Mouse (Mus musculus) forebrain, embryonic 14.5 days (tissue): ENCODE data around the gene Arhgef11. TPM values are rescaled to one million over a fixed set of nuclear protein-coding genes. Genes with fewer than 3 reads are reported as not detected.

ENCODE experiments used
- microRNA-seq: library from miRNA; unstranded; fragments of <30 nt; microRNA quantifications from one replicate; pipeline ENCODE4, GENCODE M21; 2016
- polyA plus RNA-seq: library from polyadenylated mRNA; unstranded; fragments of >200 nt; fragmentation: Nextera tagmentation; extraction: Ambion mirVana; gene quantifications from 2 replicates; pipeline ENCODE4 v1.2.1, GENCODE M21; 2014

Arhgef11 gene
- polyA plus RNA-seq, 1 experiment from 2014 or later: 16.9 TPM

Small RNAs within 50 kb of the gene (microRNA-seq; reads per million reads assigned to microRNA genes)
- not detected for gene Gm24109

Other genes with a start within 250 kb of the Arhgef11 start
- 0.11 TPM in 1 of 2 replicates, not detected in the other for gene Fcrl1, start 241.2 kb upstream of the Arhgef11 start, polyA plus RNA-seq
- not detected in 2 replicates for gene Fcrl5, start 181.8 kb upstream of the Arhgef11 start, polyA plus RNA-seq
- gene Etv3, start 92.2 kb upstream of the Arhgef11 start, polyA plus RNA-seq: 5.5 and 6.0 TPM in 2 replicates
- 0.13 and 0.62 TPM in 2 replicates for gene Lrrc71, start 131.1 kb downstream of the Arhgef11 start, polyA plus RNA-seq
- 0.74 and 0.94 TPM in 2 replicates for gene Ntrk1, start 177.6 kb downstream of the Arhgef11 start, polyA plus RNA-seq
- gene Insrr, start 179.4 kb downstream of the Arhgef11 start, polyA plus RNA-seq: 0.62 and 0.66 TPM in 2 replicates
- gene Pear1, start 206.7 kb downstream of the Arhgef11 start, polyA plus RNA-seq: 5.2 and 6.0 TPM in 2 replicates
- not detected in 2 replicates for gene Sh2d2a, start 229.2 kb downstream of the Arhgef11 start, polyA plus RNA-seq